Mouse (Mus musculus): ENCODE data around the gene Dysf.

The Dysf gene

DNA sequence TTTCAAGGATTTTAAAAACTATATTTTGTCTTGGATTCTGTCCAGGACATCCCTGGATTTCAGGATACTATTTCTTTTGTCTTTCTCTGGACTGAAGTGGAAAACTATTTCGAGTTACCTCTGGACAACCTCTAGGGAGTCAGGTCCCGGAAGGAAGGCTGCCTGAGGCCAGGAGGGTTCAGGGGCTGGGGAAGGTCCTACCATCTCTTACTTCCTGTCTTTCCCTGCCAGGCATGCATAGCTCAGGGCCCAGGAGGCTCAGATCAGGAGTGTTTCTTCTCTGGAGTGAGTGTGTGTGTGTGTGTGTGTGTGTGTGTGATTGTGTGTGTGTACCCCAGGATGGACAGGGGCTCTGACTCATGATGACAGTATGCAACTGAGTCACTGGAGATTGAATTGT, 40.5 kb downstream of the Dysf start:
- in situ Hi-C loops (cut with MboI; ENCODE audit: unreplicated experiment in 2 of 2): no loop called here

DNA sequence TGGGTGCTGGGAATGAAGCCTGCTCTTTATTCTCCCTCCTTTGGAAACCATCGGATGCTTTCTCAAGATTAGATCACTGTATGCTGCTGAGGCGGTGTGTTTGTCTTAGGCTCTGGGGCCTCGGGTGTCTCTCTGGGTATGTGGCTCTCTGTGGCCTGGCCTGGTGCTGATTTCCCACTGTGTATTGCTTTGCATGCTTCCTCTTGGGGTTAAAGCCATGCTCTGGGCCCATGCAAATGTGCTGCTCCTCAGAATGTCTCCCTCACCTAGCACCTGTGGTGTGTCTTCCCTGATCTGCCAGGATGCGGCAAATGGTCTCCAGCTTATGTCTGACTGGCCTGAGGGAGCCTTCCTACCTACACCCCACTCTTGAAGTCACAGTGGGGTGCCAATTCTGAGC, 41.8 kb downstream of the Dysf start:
- in situ Hi-C loops (cut with MboI; ENCODE audit: unreplicated experiment in 2 of 2): no loop called here

DNA sequence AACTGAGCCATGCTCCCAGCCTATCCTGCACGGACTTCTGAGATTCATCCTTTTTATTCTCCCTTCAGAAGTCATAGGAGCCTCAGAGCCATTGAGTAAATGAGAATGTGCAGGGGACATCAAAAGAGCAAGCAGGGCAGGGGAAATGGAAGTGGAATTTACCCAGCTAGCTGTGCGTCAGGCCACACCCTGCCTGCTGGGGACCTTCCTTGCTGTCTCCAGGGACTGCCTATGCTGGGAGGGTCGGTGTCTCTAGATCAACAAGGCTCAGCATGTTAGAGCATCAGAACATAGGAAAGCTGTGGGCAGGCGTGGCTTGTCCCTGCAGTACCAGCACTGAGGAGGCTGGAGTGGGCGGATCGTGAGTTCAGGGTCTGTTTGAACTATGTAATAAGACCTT, 42.6 kb downstream of the Dysf start:
- in situ Hi-C loops (cut with MboI; ENCODE audit: unreplicated experiment in 2 of 2): no loop called here

DNA sequence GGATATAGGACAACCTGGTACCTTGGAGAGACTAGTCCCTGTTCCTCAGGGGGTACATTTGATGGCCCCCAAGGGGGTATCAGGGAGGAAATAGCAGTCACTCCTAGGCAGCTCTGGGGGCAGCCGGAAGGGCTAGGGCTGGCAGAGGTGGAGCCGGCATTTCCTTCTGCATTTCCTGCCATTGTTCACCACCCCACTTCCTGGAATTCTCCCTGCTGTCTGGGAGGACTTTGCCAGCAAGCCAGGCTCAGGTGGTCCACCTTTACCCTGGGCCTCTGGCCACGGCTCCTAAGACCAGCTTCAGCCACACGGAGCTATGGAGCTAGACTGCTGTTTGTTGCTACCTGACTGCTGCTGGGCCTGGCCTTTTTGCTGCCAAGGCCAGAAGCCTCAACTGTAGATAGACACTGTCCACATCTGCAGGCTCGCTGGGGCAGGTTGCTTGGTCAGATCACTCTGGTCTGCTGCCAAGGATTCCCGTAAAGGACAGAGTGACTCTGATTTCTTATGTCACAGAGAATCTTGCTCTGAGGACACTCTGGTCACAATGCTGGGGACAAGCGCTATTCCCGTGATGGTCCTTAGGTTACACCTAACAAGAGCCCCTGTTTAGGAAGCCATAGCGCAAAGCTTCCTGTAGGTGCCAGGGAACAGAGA, 45.6 kb downstream of the Dysf start:
- in situ Hi-C loops (cut with MboI; ENCODE audit: unreplicated experiment in 2 of 2): no loop called here

DNA sequence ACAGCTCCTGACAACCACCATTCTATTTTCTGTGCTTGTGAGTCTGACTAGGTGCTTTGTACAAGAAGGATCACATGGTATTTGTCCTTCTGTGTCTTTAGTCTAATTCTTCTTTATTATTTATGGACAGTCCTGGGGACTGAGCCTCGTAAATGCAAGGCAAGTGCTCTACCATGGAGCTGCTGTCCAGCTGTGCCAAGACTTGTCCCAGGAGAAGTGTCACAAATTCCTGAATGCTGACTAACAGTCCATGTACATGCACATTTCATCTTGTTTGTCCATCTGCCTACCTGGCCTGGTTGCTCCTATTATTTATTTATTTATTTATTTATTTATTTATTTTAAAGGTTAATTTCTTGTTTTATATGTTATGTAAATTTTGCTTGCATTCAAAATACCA, 47.2 kb downstream of the Dysf start:
- in situ Hi-C loops (cut with MboI; ENCODE audit: unreplicated experiment in 2 of 2): loop anchor here in 1 of 2 experiments (5.0 kb wide), 1 partner anchor 363 kb away; no protein-coding TSS in a partner anchor

GRCm38 (mm10) chr6:84057216-84057615, 48.8 kb downstream of the Dysf start:
- in situ Hi-C loops (cut with MboI; ENCODE audit: unreplicated experiment in 2 of 2): loop anchor here in 1 of 2 experiments (5.0 kb wide), 1 partner anchor 365 kb away; no protein-coding TSS in a partner anchor

GRCm38 (mm10) chr6:84058671-84059141, 50.3 kb downstream of the Dysf start:
- in situ Hi-C loops (cut with MboI; ENCODE audit: unreplicated experiment in 2 of 2): loop anchor here in 1 of 2 experiments (5.0 kb wide), 1 partner anchor 366 kb away; no protein-coding TSS in a partner anchor

- in situ Hi-C loops (cut with MboI; ENCODE audit: unreplicated experiment in 2 of 2): loop anchor here (5.0 kb wide), 2 partner anchors 178 to 368 kb away; no protein-coding TSS in a partner anchor
Measured at GRCm38 (mm10) chr6:84059771-84060414, 51.5 kb downstream of the Dysf start.

GRCm38 (mm10) chr6:84061328-84061727, 52.9 kb downstream of the Dysf start:
- in situ Hi-C loops (cut with MboI; ENCODE audit: unreplicated experiment in 2 of 2): loop anchor here (5.0 kb wide), 1 partner anchor 179 kb away; no protein-coding TSS in a partner anchor

GRCm38 (mm10) chr6:84062541-84062940, 54.2 kb downstream of the Dysf start:
- in situ Hi-C loops (cut with MboI; ENCODE audit: unreplicated experiment in 2 of 2): loop anchor here (5.0 kb wide), 1 partner anchor 180 kb away; no protein-coding TSS in a partner anchor

GRCm38 (mm10) chr6:84068236-84068635, 59.8 kb downstream of the Dysf start:
- in situ Hi-C loops (cut with MboI; ENCODE audit: unreplicated experiment in 2 of 2): no loop called here

DNA sequence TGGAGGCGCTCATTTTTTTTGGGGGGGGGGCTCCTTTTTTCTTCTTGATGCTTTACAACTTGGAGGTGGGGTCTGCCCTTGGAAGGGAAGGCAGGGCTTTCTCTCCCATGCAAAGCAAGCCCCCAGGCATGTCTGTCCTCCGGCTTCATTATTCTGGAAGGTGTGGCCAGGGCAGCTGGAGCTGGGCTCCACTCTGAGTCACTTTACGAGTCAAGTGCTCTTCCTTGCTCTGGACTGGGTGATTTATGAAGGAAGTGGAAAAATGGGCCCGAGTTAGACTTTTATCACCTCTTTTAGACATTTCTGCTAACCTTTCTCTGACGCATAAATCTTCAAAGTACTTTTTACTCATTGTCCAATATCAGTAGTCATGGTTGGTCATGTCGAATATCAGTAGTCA, 61.9 kb downstream of the Dysf start:
- in situ Hi-C loops (cut with MboI; ENCODE audit: unreplicated experiment in 2 of 2): no loop called here

GRCm38 (mm10) chr6:84072574-84072973, 64.2 kb downstream of the Dysf start:
- in situ Hi-C loops (cut with MboI; ENCODE audit: unreplicated experiment in 2 of 2): no loop called here

- in situ Hi-C loops (cut with MboI; ENCODE audit: unreplicated experiment in 2 of 2): loop anchor here in 1 of 2 experiments (25.0 kb wide), 2 partner anchors 934 to 1334 kb away; partner anchors contain the start of gene Noto
Measured at GRCm38 (mm10) chr6:84078172-84078571, 69.8 kb downstream of the Dysf start.

DNA sequence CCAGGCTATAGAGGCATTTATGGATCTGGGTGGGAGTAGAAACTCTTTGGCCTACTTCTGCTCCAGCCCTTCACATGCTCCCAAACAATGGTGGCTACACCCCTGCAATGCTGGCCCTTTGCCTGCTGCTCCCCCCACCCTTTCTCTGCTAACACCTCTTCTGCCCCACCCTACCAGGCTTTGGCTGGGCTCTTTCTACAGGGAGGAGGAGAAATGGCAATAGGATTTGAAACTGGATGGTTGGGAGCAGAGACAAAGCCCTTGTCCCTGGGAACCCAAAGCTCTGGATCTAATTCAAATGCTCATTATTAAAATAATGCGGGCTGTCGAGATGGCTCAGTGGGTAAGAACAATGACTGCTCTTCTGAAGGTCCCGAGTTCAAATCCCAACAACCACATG, 72.2 kb downstream of the Dysf start:
- in situ Hi-C loops (cut with MboI; ENCODE audit: unreplicated experiment in 2 of 2): loop anchor here in 1 of 2 experiments (25.0 kb wide), 2 partner anchors 932 to 1332 kb away; partner anchors contain the start of gene Noto

DNA sequence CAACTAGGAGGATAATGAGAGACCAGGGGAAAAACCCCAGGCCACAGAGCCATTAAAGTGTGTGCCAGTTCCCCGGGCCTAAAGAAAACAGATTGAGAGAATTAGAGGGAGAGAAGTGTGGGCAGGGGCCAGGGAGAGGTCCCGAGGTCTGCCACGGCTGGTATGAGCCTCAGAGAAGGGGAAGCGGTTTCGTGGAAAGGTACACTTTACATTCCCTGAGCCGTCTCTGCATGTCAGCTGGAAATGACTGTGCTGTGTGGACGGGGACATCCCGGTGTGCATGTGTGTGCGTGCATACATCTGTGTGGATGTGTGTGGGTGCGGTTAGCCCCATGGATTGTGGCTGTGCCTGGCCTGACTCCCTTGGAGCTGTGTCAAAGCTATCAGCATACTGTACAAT, 76.4 kb downstream of the Dysf start:
- in situ Hi-C loops (cut with MboI; ENCODE audit: unreplicated experiment in 2 of 2): loop anchor here in 1 of 2 experiments (25.0 kb wide), 2 partner anchors 928 to 1328 kb away; partner anchors contain the start of gene Noto

DNA sequence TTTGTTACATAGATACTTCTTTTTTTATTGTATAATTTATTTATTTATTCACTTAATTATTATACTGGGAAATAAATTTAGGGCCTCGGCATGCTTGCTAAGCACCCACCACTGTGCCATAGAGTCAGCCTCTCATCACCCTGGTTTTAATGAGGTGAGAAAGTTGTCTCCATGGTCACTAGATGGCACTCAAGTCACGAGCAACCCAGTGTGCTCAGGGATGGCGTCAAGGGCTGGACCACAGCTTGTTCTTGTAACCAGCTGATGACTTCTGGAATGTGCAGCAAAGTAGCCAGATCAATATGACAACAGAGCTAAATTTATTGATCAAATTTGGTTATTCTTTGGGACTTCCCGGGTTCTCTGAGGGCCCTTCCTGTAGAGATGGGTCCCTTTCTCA, 85.1 kb downstream of the Dysf start:
- in situ Hi-C loops (cut with MboI; ENCODE audit: unreplicated experiment in 2 of 2): loop anchor here (5.0 to 25.0 kb wide), 5 partner anchors 821 to 1319 kb away; partner anchors contain the start of gene Noto (in 1 of the 2)

GRCm38 (mm10) chr6:84094536-84094935, 86.1 kb downstream of the Dysf start:
- in situ Hi-C loops (cut with MboI; ENCODE audit: unreplicated experiment in 2 of 2): loop anchor here (5.0 to 25.0 kb wide), 5 partner anchors 820 to 1318 kb away; partner anchors contain the start of gene Noto (in 1 of the 2)

- in situ Hi-C loops (cut with MboI; ENCODE audit: unreplicated experiment in 2 of 2): loop anchor here (5.0 to 25.0 kb wide), 5 partner anchors 820 to 1317 kb away; partner anchors contain the start of gene Noto (in 1 of the 2)
Measured at GRCm38 (mm10) chr6:84094998-84095397, 86.6 kb downstream of the Dysf start.

- in situ Hi-C loops (cut with MboI; ENCODE audit: unreplicated experiment in 2 of 2): loop anchor here (10.0 to 25.0 kb wide), 4 partner anchors 819 to 1316 kb away; partner anchors contain the start of gene Noto (in 1 of the 2)
Measured at GRCm38 (mm10) chr6:84095882-84096281, 87.5 kb downstream of the Dysf start.

GRCm38 (mm10) chr6:84102002-84102401, 93.6 kb downstream of the Dysf start:
- in situ Hi-C loops (cut with MboI; ENCODE audit: unreplicated experiment in 2 of 2): loop anchor here in 1 of 2 experiments (25.0 kb wide), 1 partner anchor 910 kb away; no protein-coding TSS in a partner anchor

Data from v-Abl transformed pro-B cells (cell line).